Mouse (Mus musculus) c-Kit-positive CD71-positive TER-119-negative erythroid progenitor cells, embryonic 14.5 days (primary cell): Measurements from ENCODE around the gene Heg1.

Source experiments
- DNase-seq: peaks from one replicate; pipeline ENCODE4 v3.0.0-alpha.2; 2013; ENCODE audit warnings: low read depth

The Heg1 gene

DNA sequence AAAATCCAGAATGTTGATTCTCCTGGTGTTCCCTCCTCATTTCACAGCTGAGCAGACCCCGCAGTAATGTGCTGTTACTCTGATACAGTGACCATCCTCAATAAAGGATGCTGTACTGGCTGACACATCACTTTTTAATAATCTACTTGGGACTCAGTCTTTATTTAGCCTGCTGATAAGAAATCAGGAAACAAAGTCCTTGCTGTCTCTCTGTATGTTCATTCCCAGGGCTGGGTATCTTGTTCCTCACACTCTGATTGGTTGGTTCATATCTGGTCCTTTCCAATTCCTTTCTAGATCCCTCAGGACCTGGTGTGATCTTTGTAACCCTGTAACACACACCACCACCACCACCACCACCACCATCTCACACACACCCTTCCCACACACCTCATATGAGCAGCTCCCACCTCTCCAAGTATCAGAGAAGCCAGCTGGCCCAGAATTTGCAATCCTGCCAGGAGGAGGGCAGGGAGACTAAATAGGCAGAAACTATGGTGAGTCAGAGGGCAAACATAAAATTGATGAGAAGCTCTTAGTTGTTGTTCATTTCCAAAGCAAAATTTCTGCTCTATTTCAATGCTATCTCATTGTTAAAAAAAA, 91.7 kb downstream of the Heg1 start:
- no peak for DNase-seq

- DNase-seq = no peak
Observed at GRCm38 (mm10) chr16:33776766-33777529, 92.8 kb downstream of the Heg1 start.

DNA sequence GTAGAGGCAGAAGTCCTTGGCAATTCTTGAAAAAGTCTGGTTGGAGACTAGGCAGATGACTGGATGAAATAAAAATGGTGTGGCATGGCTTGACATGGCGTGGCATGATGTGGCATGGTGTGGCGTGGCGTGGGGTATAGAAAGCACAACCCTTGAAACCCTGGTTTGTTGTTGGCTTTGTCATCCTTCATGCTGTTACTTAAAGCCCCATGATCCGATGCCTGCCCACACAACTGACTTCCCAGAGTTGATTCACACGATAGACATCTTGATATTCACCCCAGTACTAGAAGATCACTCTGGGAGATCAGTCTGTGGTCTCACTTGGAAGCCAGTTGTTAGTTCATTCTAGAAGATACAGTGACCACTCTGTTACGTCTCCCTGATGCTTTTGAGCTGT, 93.4 kb downstream of the Heg1 start:
- no peak for DNase-seq

DNA sequence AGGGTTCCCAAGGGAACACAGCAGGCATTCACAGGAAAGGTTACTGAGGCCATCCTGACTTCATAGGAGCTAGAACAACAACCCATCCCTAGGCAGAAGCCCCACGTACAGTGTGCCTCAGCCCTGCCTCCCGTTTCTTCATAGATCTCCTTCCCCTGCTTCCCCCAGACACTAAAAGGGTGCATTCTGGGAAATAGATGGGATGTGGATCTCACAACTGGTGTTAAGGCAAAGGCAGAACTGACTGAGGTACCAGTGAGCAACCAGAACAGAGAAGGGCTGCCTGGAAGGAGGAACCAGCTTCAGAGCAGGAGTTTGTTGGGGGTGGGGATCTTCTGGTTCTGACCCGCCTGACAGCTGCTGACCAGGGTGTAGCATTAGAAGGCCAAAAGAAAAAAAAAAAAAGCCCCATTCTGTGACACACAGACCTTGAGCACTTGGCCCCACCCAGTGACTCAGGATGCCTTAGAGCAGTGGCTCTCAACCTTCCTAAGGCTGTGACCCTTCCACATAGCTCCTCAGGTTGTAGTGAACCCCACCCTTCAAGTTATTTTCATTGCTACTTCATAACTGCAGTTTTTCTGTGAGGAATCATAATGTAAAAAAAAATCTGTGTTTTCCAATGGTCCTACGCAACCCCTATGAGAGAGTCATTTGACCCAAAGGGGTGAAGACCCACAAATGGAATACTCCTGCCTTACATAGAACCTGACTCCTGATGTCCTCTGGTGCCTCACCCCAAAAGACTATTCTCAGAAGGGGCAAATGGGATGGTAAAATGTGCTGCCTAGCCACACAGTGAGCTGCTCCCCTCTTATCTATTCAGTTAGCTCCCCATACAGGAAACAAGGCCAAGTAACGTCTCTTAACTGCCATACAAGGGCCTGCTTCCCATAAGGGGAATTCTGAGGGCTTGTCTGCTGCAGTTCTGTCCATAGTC, 97.9 kb downstream of the Heg1 start:
- DNase-seq = no peak

- DNase-seq = no peak
Observed at GRCm38 (mm10) chr16:33782729-33783091, 98.5 kb downstream of the Heg1 start.

DNA sequence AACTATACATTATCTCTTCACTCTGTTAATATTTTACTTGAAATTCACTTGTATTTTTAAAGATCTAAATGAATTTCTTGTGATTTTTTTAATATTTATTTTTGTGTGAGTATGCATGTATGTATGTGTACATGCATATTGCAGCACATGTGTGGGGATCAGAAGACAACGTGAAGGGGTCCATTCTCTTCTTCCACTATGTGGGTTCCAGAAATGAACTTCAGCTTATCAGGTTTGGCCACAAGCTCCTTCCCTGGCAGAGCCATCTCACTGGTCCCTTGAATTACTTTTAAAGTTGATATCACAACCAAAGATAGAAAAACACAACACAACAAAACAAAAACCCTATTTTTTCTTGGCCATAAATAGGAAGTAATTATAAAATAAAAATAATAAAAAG, 100.4 kb downstream of the Heg1 start:
- no peak for DNase-seq

DNA sequence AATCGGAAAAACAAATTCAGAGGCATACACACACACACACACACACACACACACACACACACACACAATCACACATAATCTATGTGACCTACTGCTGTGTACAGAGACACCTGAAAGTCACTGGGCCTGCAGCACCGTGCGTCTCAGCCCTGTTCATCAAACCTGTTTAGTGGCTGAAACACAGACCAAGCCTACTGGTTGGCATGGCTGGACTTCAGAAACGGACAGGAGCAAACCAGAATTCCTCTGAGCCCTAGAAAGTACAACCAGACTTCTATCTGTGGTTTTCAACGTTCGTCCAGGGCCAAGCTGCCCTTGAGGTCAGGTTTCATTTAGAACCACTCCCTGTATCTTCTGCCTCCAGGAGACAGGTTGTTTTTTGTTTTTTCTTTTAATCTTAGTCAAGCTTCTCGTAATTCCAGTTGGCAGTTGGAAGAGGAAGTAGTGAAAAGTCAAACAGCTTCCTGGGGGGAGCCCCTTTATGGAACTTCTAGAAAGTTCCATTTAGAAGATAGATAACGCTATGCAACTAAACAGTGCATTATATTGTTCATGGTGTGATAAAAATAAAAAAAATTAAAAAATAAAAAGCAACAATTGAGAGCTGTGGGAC, 101.0 kb downstream of the Heg1 start:
- DNase-seq = no peak

- no peak for DNase-seq
Observed at GRCm38 (mm10) chr16:33786657-33787390, 102.7 kb downstream of the Heg1 start.

GRCm38 (mm10) chr16:33793846-33794791, 109.9 kb downstream of the Heg1 start, which contains the start of gene Muc13:
Muc13 (plus strand) TSS chr16:33794037.
- DNase-seq = no peak

DNA sequence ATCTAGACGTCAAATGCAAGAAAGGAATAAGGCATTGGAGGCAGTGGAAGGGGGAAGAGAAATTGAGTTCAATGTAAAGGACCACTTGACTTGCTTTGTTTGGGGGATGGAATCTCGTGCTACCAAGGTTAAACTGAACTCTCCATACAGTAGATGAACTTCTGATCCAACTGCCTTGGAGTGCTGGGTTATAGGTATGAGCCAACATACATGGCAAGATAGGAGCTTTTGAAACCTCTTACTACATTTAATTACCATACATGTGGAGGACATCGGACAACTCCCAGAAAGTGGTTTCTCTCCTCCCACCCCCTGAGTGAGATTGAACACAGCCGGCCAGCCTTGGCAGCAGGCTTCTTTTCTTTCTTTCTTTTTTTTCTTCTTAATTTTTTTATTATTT, 110.9 kb downstream of the Heg1 start:
- DNase-seq = no peak

DNA sequence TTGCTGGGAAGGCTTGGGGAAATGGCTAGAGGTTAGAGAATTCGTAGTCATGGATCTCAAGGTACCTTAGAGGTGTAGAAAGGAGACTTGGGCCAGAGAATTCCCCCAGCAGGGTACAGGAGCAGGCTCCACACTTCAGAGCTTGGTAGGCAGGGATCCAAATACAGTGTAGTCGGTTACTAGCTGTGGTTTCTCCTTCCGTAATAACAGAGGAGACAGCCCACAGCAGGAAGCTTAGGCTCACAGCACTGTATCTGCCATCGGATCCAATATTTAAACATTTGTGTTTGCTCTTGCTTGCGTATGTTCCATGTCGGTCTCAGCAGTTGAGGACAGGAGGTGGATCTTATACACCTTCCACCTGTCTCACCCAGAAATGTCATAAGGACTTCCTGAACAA, 111.7 kb downstream of the Heg1 start:
- DNase-seq = no peak

GRCm38 (mm10) chr16:33796756-33797155, 112.6 kb downstream of the Heg1 start:
- no peak for DNase-seq

DNA sequence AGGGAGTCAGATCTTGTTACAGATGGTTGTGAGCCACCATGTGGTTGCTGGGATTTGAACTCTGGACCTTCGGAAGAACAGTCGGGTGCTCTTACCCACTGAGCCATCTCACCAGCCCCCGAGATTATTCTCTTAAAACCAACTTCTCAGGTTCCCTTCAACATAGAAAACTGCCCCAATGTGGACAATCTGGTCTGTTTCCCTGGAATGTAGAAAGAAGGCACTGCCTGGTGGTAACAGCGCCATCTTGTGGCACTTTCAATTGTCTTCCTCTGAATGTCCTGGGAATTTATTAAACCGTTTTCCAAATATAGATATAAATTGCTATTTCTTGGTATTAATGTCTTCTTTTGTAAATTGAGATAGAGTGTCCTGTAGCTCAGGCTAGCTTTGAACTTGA, 113.7 kb downstream of the Heg1 start:
- peak; percentile 46 for DNase-seq

DNA sequence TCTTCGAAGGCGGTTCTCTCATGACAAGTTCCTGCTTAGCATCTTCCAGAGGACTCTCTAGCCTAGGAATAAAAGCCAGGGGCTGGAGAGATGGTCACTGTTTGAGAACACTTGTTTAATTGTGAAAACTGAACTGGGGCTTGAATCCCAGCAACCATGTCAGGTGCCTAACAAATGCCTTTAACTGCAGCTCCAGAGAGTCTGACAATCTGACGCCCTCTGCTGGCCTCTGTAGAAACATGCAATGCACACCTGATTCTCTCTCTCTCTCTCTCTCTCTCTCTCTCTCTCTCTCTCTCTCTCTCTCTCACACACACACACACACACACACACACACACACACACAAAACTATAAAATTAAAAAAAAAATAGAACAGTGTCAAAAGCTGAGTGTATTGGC, 125.8 kb downstream of the Heg1 start:
- no peak for DNase-seq

- DNase-seq = no peak
Observed at GRCm38 (mm10) chr16:33818413-33819165, 134.4 kb downstream of the Heg1 start.

- DNase-seq = peak; percentile 67
Observed at GRCm38 (mm10) chr16:33820269-33821178, 136.4 kb downstream of the Heg1 start.
